Mouse (Mus musculus) CH12.LX (cell line): ENCODE data around the gene C5ar1. TPM values are rescaled to one million over a fixed set of nuclear protein-coding genes. Genes with fewer than 3 reads are reported as not detected.

Experiments used
- DNase-seq: peaks from one replicate; pipeline ENCODE4 v3.0.0-alpha.2; 2013; ENCODE audit errors: extremely low read depth
- H3K27ac ChIP-seq: 2 replicates; pipeline ENCODE4 v1.5.1; 2012; ENCODE audit warnings: low read depth, mild to moderate bottlenecking, control low read depth, moderate library complexity; ENCODE audit not compliant: insufficient read depth
- H3K27me3 ChIP-seq: replicated peaks from 2 replicates; pipeline ENCODE3; 2012; ENCODE audit warnings: inconsistent platforms
- H3K36me3 ChIP-seq, 2 experiments: replicated peaks in 1 of 2; 2 replicates each; pipeline versions ENCODE3 to v1.6.1; 2012; ENCODE audit warnings: inconsistent platforms in 1 of 2, low read length in 1 of 2, mild to moderate bottlenecking in 1 of 2, mixed read lengths in 1 of 2, moderate library complexity in 1 of 2; ENCODE audit not compliant: control insufficient read depth in 1 of 2, insufficient read depth in 1 of 2
- H3K4me1 ChIP-seq, 2 experiments: 2 replicates each; pipeline ENCODE4 v1.6.1; 2012; ENCODE audit warnings: inconsistent platforms in 1 of 2, moderate library complexity in 1 of 2; ENCODE audit not compliant: insufficient read depth in 2 of 2, control insufficient read depth in 1 of 2
- H3K4me2 ChIP-seq: 2 replicates; pipeline ENCODE4 v1.6.1; 2012; ENCODE audit warnings: low read depth, mild to moderate bottlenecking, control low read depth; ENCODE audit not compliant: poor library complexity, insufficient read depth, severe bottlenecking
- H3K4me3 ChIP-seq, 3 experiments: fragments of 150-350 bp in 1 of 3; sonication (generic) in 1 of 3; replicated peaks in 1 of 3; 2 replicates each; pipeline versions ENCODE3 to v1.5.1; 2011 to 2012; ENCODE audit warnings: low read depth in 2 of 3, low read length in 2 of 3, mild to moderate bottlenecking in 2 of 3, moderate library complexity in 2 of 3, control low read depth in 1 of 3, improper control_type of control experiment in 1 of 3, inconsistent platforms in 1 of 3, mixed read lengths in 1 of 3; ENCODE audit not compliant: poor library complexity in 1 of 3
- H3K79me2 ChIP-seq: replicated peaks from 2 replicates; pipeline ENCODE4 v1.6.1; 2012; ENCODE audit warnings: mild to moderate bottlenecking, moderate library complexity; ENCODE audit not compliant: control insufficient read depth, poor library complexity, insufficient read depth, severe bottlenecking; ENCODE audit errors: extremely low read depth
- H3K9ac ChIP-seq: 2 replicates; pipeline ENCODE4 v1.6.1; 2012; ENCODE audit warnings: low read depth, mild to moderate bottlenecking, control low read depth, moderate library complexity; ENCODE audit not compliant: insufficient read depth
- H3K9me3 ChIP-seq: replicated peaks from 2 replicates; pipeline ENCODE3; 2012; ENCODE audit warnings: low read length, inconsistent platforms, mixed read lengths
- BHLHE40 ChIP-seq: IDR thresholded peaks from 2 replicates; pipeline ENCODE4 v1.6.1; 2011; ENCODE audit warnings: mild to moderate bottlenecking, low read depth, low read length, improper control_type of control experiment
- CHD1 ChIP-seq: IDR thresholded peaks from 2 replicates; pipeline ENCODE4 v1.6.1; 2012; ENCODE audit warnings: low read depth, low read length, improper control_type of control experiment, inconsistent platforms
- CHD2 ChIP-seq: IDR thresholded peaks from 2 replicates; pipeline ENCODE4 v1.6.1; 2011; ENCODE audit warnings: low read length, improper control_type of control experiment
- E2F4 ChIP-seq: IDR thresholded peaks from 2 replicates; pipeline ENCODE4 v1.6.1; 2011; ENCODE audit warnings: low read depth, low read length, improper control_type of control experiment; ENCODE audit not compliant: insufficient replicate concordance
- ELF1 ChIP-seq: IDR thresholded peaks from 2 replicates; pipeline ENCODE4 v1.6.1; 2014; ENCODE audit warnings: low read depth, mild to moderate bottlenecking, inconsistent platforms, low read length, improper control_type of control experiment
- EP300 ChIP-seq: IDR thresholded peaks from 2 replicates; pipeline ENCODE4 v1.6.1; 2011; ENCODE audit warnings: low read length, improper control_type of control experiment
- ETS1 ChIP-seq: conservative IDR thresholded peaks from 2 replicates; pipeline ENCODE4 v1.6.1; 2012; ENCODE audit warnings: low read depth, mild to moderate bottlenecking, inconsistent platforms, low read length, improper control_type of control experiment, moderate library complexity
- GABPA ChIP-seq: IDR thresholded peaks from 2 replicates; pipeline ENCODE4 v1.6.1; 2012; ENCODE audit warnings: low read depth, low read length, improper control_type of control experiment, inconsistent platforms; ENCODE audit not compliant: insufficient replicate concordance
- HCFC1 ChIP-seq: IDR thresholded peaks from 2 replicates; pipeline ENCODE4 v1.6.1; 2012; ENCODE audit warnings: low read depth, mild to moderate bottlenecking, inconsistent platforms, low read length, improper control_type of control experiment
- JUN ChIP-seq: IDR thresholded peaks from 2 replicates; pipeline ENCODE4 v1.6.1; 2011; ENCODE audit warnings: low read depth, mild to moderate bottlenecking, low read length, improper control_type of control experiment, moderate library complexity; ENCODE audit not compliant: insufficient read depth
- KAT2A ChIP-seq: IDR thresholded peaks from 2 replicates; pipeline ENCODE4 v1.6.1; 2012; ENCODE audit warnings: low read length, improper control_type of control experiment, inconsistent platforms; ENCODE audit not compliant: insufficient replicate concordance
- MAFK ChIP-seq: IDR thresholded peaks from 2 replicates; pipeline ENCODE4 v1.6.1; 2011; ENCODE audit warnings: low read length, improper control_type of control experiment; ENCODE audit not compliant: insufficient replicate concordance
- MAX ChIP-seq: IDR thresholded peaks from 2 replicates; pipeline ENCODE4 v1.6.1; 2011; ENCODE audit warnings: low read length, improper control_type of control experiment
- MAZ ChIP-seq: IDR thresholded peaks from 2 replicates; pipeline ENCODE4 v1.6.1; 2012; ENCODE audit warnings: low read depth, mild to moderate bottlenecking, inconsistent platforms, low read length, improper control_type of control experiment, moderate library complexity
- MEF2A ChIP-seq: IDR thresholded peaks from 2 replicates; pipeline ENCODE4 v1.6.1; 2014; ENCODE audit warnings: low read depth, mild to moderate bottlenecking, inconsistent platforms, low read length, improper control_type of control experiment, borderline replicate concordance
- NELFE ChIP-seq: IDR thresholded peaks from 2 replicates; pipeline ENCODE4 v1.6.1; 2011; ENCODE audit warnings: low read depth, low read length, improper control_type of control experiment
- PAX5 ChIP-seq: IDR thresholded peaks from 2 replicates; pipeline ENCODE4 v1.6.1; 2012; ENCODE audit warnings: low read length, inconsistent platforms, mixed read lengths
- POLR2A ChIP-seq: IDR thresholded peaks from 2 replicates; pipeline ENCODE4 v1.6.1; 2011; ENCODE audit warnings: low read depth, mild to moderate bottlenecking, improper control_type of control experiment, low read length
- POLR2AphosphoS2 ChIP-seq: IDR thresholded peaks from 2 replicates; pipeline ENCODE4 v1.6.1; 2011; ENCODE audit warnings: low read depth, low read length, improper control_type of control experiment
- RCOR1 ChIP-seq: conservative IDR thresholded peaks from 2 replicates; pipeline ENCODE4 v1.6.1; 2012; ENCODE audit warnings: low read depth, mild to moderate bottlenecking, inconsistent platforms, low read length, improper control_type of control experiment
- SIN3A ChIP-seq: IDR thresholded peaks from 2 replicates; pipeline ENCODE4 v1.6.1; 2012; ENCODE audit warnings: low read length, improper control_type of control experiment, inconsistent platforms
- SMC3 ChIP-seq: IDR thresholded peaks from 2 replicates; pipeline ENCODE4 v1.6.1; 2011; ENCODE audit warnings: low read depth, low read length, improper control_type of control experiment
- TBP ChIP-seq: conservative IDR thresholded peaks from 2 replicates; pipeline ENCODE4 v1.6.1; 2011; ENCODE audit warnings: low read depth, low read length, improper control_type of control experiment
- TCF12 ChIP-seq: IDR thresholded peaks from 2 replicates; pipeline ENCODE4 v1.6.1; 2014; ENCODE audit warnings: low read depth, mild to moderate bottlenecking, inconsistent platforms, low read length, improper control_type of control experiment
- UBTF ChIP-seq: IDR thresholded peaks from 2 replicates; pipeline ENCODE4 v1.6.1; 2012; ENCODE audit warnings: low read depth, mild to moderate bottlenecking, inconsistent platforms, low read length, improper control_type of control experiment, moderate library complexity
- ZKSCAN1 ChIP-seq: IDR thresholded peaks from 2 replicates; pipeline ENCODE4 v1.6.1; 2012; ENCODE audit warnings: low read depth, inconsistent platforms, low read length, improper control_type of control experiment, borderline replicate concordance
- ZMIZ1 ChIP-seq: IDR thresholded peaks from 2 replicates; pipeline ENCODE4 v1.6.1; 2012; ENCODE audit warnings: low read depth, mild to moderate bottlenecking, inconsistent platforms, low read length, improper control_type of control experiment
- ZNF384 ChIP-seq: IDR thresholded peaks from 2 replicates; pipeline ENCODE4 v1.6.1; 2012; ENCODE audit warnings: low read depth, low read length, improper control_type of control experiment, inconsistent platforms
- dilution Hi-C: fragments of 300-500 bp; cut with MboI; formaldehyde crosslinking; loops from 2 replicates; pipeline ENCODE4 v1.14.3; 2020; ENCODE audit warnings: low sequenced_read_pairs; ENCODE audit not compliant: extremely low pct_unique_long_range_greater_than_20kb, extremely low pct_ligation_motif_present
- in situ Hi-C: fragments of 300-500 bp; cut with MboI; formaldehyde crosslinking; loops from 3 replicates; pipeline ENCODE4 v1.14.3; 2019; ENCODE audit warnings: low sequenced_read_pairs, low pct_ligation_motif_present, low pct_unique_long_range_greater_than_20kb, mixed read lengths
- polyA plus RNA-seq: library from polyadenylated mRNA; unstranded; fragments of >175 nt; gene quantifications from 2 replicates; pipeline ENCODE4 v1.2.1, GENCODE M21; 2012; ENCODE audit warnings: low read depth; ENCODE audit not compliant: insufficient read length
- total RNA-seq, 2 experiments: library from RNA; depleted of rRNA; stranded (reverse); fragments of 300-350 nt in 1 of 2; fragments of >200 nt in 1 of 2; gene quantifications; 2 replicates each; pipeline ENCODE4 v1.2.3; 2012 to 2014

The C5ar1 gene
- total and polyA plus RNA-seq, 3 experiments = not detected

DNA sequence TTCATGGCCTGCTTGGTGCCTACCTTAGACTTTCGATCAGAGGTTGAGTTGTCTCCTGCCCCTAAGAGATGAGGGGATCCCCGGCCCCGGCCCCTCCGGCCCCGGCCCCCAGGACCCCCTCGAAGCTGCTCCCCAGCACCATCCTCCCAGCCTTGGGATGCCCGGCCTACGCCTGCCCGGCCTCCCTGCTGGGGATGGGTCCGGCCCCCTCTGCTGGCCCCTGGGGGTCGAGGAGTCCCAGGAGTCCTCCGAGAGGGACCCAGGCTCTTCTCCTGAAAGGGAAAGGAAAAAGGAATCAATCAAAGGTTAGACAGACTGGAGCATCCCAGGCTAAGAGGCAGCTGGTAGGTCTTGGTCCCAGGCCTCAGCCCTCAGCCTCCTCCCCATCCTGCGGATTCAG is 23.0 kb upstream of the C5ar1 start:
- DNase-seq = no peak
- in situ Hi-C loops = no loop called here
- TF ChIP-seq E2F4 (no peak), ZKSCAN1 (no peak), TBP (no peak), SMC3 (no peak), UBTF (no peak), RCOR1 (no peak), NELFE (no peak), JUN (no peak), ELF1 (no peak), MAFK (no peak), HCFC1 (no peak), EP300 (no peak), PAX5 (no peak), MAZ (no peak), TCF12 (no peak), MEF2A (no peak)
- no peaks in the 10 kb centered on the region for H3K27me3 ChIP-seq
- H3K79me2 ChIP-seq = peaks cover 12% of the 10 kb centered on the region
- H3K36me3 ChIP-seq = peaks cover 49 to 71% of the 10 kb centered on the region in 2 experiments
- H3K27ac ChIP-seq = no peak overlapping the region
- H3K4me3 ChIP-seq = no peak overlapping the region
- no peaks in the 10 kb centered on the region for H3K9me3 ChIP-seq
- H3K9ac ChIP-seq = no peak overlapping the region
- dilution Hi-C loops = no loop called here
- peaks cover 0 to 14% of the 10 kb centered on the region in 2 experiments; a peak in 2 of 4 replicates for H3K4me1 ChIP-seq
- no peak overlapping the region for H3K4me2 ChIP-seq

- dilution Hi-C loops = no loop called here
- Histone ChIP-seq H3K79me2 (peaks cover 12% of the 10 kb centered on the region), H3K4me1 (peaks cover 0 to 14% of the 10 kb centered on the region in 2 experiments; a peak in 2 of 4 replicates)
Observed at GRCm38 (mm10) chr7:16280721-16281120, 21.4 kb upstream of the C5ar1 start.

More at GRCm38 (mm10) chr7:16280721-16281120, 21.4 kb upstream of the C5ar1 start:
- H3K36me3 ChIP-seq = peaks cover 64 to 87% of the 10 kb centered on the region in 2 experiments
- TF ChIP-seq MAX = no peak
- no peak for TF ChIP-seq EP300
- TF ChIP-seq E2F4 = no peak
- no peak for TF ChIP-seq ZNF384
- TF ChIP-seq CHD1 = no peak
- no peak for TF ChIP-seq HCFC1
- TF ChIP-seq TCF12 = no peak
- TF ChIP-seq GABPA = no peak
- TF ChIP-seq MAFK = no peak
- TF ChIP-seq BHLHE40 = no peak
- TF ChIP-seq POLR2AphosphoS2 = no peak
- no peak for TF ChIP-seq SIN3A
- TF ChIP-seq KAT2A = no peak
- no peak for TF ChIP-seq ETS1
- TF ChIP-seq ZMIZ1 = no peak
- TF ChIP-seq POLR2A = no peak
- no peak for TF ChIP-seq CHD2
- no peak for TF ChIP-seq MAZ
- no peak overlapping the region for H3K4me3 ChIP-seq
- in situ Hi-C loops = no loop called here
- no peaks in the 10 kb centered on the region for H3K9me3 ChIP-seq
- H3K9ac ChIP-seq = no peak overlapping the region
- no peak overlapping the region for H3K27ac ChIP-seq
- H3K27me3 ChIP-seq = no peaks in the 10 kb centered on the region
- H3K4me2 ChIP-seq = no peak overlapping the region
- no peak for DNase-seq
